Mouse (Mus musculus) adrenal gland, adult 2 months (tissue): ENCODE data around the gene Cct3. TPM values are rescaled to one million over a fixed set of nuclear protein-coding genes. Genes with fewer than 3 reads are reported as not detected.
"Not testable (repeated sequence)": the region's sequence is repeated elsewhere in the genome, so short reads cannot be mapped to it uniquely, and the experiment has no call there.

ENCODE experiments used
- DNase-seq: peaks from one replicate; pipeline ENCODE4 v3.0.0; 2021
- polyA plus RNA-seq: library from polyadenylated mRNA; depleted of rRNA; stranded (reverse); fragments of >200 nt; gene quantifications from 2 replicates; pipeline ENCODE4 v1.2.3, GENCODE M21; 2012
- total RNA-seq, 2 experiments: library from RNA; stranded (reverse); gene quantifications; 2 replicates each; pipeline ENCODE4 v1.2.3; 2021

Cct3 gene
- total and polyA plus RNA-seq, 3 experiments: 64.9 to 316 (median 218) TPM

DNA sequence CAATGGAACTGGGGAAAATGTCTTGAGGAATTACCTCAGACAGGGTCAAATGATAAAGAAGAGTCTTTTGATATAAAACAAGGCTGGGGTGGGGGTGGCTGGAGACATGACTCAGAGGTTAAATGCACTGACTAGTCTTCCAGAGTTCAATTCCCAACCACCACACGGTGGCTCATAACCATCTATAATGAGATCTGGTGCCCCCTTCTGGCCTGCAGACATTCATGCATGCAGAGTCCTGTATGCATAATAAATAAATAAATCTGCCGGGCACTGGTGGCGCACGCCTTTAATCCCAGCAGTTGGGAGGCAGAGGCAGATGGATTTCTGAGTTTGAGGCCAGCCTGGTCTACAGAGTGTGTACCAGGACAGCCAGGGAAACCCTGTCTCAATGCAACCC is 4.9 kb upstream of the Cct3 start:
- peak; percentile 51 for DNase-seq

DNA sequence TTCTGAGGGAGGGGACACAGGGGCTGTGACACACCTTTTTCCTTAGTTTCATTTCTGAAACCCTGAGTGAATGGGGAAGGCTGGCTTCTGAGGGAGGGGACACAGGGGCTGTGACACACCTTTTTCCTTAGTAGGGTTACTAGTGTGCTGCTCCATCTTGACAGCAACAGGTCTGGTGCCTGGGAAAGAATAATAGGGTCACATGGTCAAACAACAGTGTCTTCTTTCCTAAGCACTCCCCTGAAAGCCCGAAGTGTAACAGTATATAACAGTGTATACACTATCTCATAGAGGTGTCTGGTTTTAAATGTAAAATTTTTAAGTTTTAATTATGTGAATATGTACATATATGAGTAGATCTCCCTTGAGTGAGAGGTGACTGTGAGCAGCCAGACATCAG is 1.6 kb upstream of the Cct3 start:
- not testable (repeated sequence) for DNase-seq

DNA sequence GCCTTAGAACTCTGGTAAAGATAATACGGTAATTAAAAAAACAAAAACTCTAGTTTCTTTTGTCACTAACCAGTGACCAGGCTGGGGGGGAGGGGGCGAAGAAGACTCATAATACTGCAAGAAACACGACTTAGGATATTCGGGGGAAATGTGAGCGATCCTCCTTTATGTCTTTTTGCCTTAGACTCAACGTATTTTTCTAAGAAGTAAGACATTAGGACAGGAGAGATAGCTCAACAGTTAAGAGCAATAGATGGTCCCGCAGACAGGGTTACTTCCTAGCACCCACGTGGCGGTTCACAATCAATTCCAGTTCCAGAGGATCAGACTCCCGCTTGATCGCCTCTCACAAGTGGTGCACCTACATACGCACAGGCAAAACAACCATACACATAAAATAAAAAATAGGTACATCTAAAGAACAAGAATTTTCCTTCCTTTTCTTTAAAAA is 781 bp upstream of the Cct3 start:
- DNase-seq: no peak

DNA sequence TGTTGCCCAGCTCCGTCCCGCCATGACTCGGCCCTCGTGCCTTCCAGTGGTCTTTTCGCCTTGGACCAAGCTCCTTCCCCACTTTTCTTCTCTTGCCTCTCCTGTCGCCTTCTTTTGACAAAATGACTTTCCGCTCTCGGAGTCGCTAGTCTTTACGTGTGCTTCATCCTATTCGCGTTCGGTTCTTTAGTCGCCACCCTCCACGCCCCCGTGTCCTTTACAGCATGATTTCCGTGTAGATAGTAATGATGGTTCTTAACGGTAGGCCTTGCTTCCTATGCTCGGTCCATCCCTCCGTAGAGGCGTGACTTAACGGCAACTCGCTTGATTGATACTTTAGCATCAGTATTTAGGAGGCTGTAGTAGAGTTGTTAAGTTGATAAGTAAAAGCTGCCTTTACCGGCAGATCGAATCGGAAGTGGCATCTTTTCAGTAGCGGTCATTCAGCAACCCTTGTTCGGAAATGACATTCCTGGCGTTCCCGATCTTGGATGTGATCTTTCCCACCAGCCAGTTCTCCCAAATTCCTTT is 470 bp downstream of the Cct3 start:
- DNase-seq: no peak

DNA sequence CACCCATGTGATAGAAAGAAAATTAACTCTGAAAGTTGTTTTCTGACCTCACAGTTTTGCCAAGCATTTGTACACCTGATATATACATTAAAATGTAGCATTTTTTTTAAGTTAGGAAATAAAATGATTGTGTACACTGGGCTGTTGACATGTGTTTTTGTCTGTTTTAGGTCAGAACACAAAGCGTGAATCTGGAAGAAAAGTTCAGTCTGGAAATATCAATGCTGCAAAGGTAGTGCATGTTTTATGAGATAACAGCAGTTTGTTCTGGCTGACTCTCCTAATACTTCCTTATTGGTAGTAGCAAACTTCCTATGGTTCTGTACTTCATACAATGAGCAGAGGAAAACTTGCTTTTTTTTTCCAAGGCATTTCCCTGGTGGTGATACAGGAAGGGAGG is 2.3 kb downstream of the Cct3 start:
- no peak for DNase-seq

DNA sequence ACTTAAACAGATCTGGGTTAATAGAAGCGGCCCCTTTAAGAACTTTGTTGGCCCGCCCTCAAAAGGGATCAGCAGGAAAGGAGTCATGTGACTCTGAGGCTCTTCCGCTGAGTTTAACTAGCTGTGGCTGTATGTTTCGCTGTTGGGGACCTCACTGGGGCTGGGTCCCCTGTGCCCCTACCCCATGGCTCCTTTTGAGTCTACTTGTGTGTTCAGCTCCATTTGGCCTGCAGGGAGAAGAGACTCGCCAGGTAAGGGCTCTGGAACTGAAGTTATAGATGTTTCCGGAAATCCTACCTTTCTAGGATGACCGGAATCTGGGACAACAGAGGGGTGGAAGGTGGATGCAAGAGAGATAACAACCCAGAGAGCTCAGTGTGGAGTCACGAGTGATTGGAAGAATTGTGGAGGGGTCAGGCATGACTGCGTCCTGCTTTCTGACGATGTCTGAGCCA is 28.1 kb downstream of the Cct3 start, which contains the start of gene Glmp:
Gene Glmp, plus strand, starts transcription at position 73 of the 455 bp plus-strand sequence.
- DNase-seq: peak; percentile 70

DNA sequence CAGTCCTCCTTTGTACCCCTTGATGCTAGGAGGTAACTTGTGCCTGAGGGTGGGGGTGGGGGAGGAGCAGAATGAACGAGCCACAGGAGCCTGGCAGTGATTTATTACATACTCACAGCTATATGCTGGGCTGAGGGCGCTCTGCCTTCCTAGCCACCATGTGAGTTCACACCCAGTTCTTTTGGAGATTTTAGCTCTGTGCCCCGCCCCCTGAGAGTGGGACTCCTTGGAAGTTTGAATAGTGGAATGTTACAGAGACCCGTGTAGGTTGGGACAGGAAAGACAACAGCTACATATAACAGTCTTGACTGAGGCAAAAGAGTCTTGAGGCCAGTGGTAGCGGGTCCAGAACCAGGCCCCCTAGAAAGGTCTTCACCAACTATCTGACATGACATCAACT is 32.0 kb downstream of the Cct3 start:
- DNase-seq: no peak

DNA sequence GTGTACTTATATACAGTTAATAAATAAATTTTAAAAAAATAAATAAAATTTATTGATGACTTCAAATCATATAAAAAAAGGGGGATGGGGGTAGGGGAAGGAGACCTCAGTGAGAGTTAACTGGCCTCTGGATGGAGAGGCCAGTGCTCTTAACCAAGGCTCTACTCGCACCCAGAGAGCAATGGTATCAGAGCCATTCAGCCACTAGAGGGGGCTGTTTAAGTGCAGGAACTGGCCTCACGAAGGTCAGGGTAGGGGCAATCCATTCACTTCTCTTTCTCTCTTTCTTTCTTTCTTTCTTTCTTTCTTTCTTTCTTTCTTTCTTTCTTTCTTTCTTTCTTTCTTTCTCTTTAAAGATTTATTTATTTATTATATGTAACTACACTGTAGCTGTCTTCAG is 34.4 kb downstream of the Cct3 start:
- peak; percentile 60 for DNase-seq

DNA sequence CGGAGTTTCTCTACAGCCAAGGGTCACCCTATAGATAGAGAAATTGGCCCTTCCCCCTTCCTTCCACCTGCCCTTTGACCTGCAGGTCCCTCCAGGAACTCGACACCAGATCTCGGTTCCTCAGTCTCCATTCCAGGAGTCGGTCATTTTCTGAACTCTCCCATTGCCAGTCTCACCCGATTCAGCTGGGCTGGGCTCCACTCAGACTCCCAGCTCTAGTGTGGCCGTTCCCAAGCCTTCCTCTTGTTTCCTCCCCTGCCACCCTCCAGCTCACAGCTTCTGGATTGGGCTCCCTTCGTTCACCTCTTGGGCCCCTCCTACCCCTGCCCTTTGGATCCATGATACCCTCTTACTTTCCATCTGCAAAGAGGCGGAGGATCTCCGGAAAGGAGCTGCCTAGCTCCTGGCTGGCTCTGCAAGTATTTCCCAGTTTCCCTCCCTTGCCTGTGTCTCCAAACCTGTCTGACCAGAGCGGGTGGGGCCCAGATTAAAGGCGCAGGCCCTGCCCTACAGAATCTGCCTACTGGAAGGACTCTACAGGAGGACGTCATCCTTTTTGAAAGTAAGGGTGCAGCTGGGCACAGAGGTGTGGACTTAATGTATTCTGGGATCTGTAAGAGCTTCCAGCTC is 37.2 kb downstream of the Cct3 start:
- DNase-seq: no peak

DNA sequence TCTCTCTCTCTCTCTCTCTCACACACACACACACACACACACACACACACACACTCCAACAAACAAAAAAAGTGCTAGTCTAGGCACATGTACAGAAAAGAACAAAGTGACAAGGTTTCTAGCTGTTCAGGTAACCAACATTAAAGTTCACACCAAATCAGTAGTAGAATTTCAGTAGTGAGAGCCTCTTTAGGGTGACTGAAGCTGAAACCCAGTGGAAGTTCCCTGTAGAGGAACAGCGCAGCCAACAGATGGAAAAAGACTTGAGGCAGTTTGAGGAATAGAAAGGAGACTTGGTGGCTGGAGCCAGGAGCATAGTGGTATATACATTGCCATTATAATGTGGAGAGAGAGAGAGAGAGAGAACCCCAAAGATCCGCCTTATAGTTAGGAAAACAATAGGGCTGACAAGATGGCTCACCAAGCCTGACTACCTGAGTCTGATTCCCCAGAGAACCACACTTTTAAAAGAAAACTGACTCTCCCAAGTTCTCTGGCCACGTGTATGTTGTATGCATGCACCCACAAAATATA is 38.1 kb downstream of the Cct3 start:
- DNase-seq: no peak

DNA sequence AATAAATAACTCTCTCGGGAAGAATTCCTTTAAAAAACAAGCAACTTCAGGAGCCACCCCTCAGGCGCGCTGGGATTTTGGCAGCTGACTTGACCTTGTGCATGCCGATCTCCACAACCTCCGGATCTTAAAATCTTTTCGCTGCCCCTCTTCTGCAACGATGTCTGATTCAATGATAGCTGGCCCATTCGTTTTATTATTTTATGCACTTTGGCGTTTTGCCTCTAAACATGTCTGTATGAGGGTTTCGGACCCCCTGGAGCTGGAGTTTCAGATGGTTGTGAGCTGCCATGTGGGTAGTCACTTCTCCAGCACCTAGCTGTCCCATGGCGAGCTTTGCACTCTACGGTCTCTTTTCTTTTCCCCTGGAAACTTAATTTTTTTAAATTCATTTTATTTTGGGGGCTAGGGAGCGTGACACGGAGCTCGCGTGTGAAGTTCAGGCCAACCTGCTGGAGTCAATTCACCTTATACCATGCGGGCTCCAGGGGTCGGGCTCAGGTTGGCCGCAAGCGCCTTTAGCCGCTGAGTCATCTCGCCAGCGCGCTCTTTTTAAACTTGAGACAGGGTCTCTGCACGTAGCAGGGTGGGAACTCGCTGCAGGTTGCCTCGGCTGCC is 38.6 kb downstream of the Cct3 start:
- DNase-seq: no peak

DNA sequence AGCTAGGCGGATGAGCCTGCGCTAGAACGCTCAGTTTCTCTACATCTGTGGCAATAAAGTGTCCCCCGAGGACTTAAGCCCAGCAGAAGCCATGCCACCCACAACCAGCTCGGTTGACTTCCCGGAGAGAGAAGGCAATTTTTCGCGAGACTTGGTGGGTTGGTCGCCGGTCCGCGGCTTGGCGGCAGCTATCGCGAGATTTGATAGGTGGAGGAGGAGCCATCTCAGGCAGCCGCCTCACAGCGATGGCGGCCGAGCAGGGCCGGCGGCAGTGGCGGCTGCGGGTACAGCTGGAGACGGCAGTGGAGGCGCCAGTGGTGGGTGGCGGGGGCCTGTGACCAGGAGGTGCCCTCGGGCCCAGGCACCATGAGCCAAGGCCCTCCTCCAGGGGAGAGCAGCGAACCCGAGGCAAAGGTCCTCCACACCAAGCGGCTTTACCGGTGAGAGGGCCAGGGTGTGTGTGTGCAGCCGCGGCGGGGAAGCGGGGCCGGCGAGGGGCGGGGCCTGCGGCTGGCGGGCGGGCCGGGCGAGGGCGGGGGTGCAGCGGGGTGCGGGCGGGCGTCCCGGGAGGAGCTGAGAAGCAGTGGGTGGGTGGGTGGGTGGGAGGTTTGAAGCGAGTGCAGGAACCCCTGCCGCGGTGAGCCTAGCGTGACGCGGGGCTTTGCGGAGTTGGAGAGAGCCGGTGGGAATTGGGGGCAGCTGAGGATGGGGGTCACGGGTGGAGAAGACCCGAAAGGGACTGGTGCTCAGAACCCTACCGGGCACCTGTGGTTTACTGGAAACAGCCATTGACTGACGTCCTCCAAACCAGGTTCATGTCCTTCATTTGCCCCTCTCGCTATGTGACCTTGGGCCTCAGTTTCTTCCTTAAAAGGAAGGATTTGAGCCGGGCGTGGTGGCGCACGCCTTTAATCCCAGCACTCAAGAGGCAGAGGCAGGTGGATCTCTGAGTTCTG is 39.4 kb downstream of the Cct3 start, which contains the start of the genes Tmem79 and Smg5:
Gene Tmem79, minus strand, starts transcription at position 91 of the 956 bp plus-strand sequence.
Gene Smg5, plus strand, starts transcription at position 203 of the 956 bp plus-strand sequence.
- DNase-seq: peak; percentile 97

DNA sequence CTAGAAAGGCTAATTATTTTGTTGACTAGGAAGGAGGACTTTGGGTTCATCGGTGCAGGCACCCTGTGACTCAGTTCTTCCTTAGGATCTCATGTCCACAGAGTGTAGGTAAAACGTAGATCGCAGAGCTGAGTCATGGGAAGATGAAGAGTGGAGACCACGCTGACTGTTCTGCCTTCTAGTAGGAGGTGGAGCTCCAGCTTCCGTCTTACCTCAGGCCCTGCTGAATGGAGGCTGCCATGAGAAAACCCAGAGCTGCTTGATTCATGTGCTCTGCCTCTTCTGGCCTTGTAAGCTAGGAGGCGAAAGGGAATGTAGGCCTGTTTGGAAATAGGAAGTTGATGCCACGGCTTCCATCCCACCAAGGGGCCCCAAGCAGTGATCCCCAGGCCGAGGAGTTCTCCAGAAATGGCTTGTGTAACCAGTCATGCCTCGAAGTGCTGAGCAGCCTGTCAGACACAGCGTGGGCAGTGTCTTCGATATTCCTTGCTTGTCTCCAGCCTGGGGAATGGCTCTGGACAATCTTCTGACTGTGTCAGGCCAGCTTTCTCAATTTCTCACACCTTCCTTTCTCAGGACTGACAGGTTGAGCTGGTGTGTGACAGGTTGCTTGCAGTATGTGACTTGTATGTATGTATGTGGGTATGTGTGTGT is 40.6 kb downstream of the Cct3 start:
- peak; percentile 28 for DNase-seq

DNA sequence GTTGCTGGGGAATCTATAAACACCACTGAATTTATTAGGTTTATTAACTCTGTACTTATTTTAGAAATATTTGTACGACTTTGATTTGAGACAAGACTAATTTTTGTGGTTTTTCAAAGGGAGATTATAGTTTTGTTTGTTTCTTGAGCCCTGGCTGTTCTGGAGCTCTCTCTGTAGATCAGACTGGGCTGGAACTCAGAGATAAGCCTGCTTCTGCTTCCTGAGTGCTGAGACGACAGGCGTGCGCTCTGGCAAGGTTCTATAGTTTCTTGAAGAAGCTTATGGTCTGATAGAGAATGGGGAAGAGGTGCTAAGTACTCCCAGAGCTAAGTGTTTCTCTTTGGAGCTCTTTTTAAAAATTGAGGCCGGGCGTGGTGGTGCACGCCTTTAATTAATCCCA is 41.4 kb downstream of the Cct3 start:
- no peak for DNase-seq

DNA sequence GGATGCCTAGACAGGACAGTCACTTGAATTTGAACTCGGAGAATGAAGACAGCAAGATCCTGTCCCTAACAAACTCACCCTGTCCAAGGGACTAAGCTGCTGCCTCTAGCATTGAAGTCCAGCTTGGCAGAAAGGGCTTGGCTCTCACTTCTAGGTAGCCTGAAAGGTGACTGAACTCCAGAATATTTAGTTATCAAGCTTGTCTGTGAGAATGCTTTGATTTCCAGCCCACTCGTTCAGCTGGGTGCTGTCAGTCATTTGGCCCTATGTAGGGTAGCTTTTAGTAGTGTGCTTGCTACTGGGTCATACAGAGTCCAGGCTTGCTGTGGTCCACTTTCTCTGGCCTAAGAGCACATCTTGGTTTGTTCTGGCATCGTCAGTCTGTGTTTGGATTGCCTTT is 42.1 kb downstream of the Cct3 start:
- no peak for DNase-seq

DNA sequence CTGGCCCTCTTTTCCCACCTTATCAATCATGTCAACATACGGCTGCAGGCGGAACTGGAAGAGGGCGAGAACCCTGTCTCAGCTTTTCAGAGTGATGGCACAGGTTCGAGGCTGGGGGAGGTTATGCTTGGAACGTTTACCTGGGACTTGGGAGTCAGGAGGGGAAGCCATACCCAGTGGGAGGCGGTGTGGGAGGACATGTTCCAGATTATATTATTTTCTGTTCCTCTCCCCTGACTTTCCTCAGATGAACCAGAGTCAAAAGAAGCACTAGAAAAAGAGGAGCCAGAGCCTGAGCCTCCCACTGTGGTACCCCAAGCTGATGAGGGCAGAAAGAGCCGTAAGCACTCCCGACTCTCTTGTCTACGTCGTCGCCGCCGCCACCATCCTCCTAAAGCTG is 53.8 kb downstream of the Cct3 start:
- no peak for DNase-seq

DNA sequence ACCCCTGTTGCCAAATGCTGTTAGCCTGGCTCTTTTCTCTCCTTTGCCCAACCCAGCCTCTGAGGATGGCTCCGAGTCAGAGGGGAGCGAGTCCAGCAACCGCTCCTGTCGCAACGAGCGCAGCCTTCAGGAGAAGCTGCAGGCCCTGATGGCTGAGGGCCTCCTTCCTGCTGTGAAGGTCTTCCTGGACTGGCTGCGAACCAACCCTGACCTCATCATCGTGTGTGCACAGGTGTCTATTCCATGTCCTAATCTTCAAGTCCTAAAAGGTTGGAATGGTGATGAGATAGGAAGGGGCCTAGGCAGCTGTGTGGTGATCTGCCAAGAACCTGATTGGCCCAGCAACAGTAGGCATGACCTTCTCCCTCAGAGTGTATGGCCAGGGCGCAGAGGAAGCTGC is 56.0 kb downstream of the Cct3 start:
- DNase-seq: no peak

DNA sequence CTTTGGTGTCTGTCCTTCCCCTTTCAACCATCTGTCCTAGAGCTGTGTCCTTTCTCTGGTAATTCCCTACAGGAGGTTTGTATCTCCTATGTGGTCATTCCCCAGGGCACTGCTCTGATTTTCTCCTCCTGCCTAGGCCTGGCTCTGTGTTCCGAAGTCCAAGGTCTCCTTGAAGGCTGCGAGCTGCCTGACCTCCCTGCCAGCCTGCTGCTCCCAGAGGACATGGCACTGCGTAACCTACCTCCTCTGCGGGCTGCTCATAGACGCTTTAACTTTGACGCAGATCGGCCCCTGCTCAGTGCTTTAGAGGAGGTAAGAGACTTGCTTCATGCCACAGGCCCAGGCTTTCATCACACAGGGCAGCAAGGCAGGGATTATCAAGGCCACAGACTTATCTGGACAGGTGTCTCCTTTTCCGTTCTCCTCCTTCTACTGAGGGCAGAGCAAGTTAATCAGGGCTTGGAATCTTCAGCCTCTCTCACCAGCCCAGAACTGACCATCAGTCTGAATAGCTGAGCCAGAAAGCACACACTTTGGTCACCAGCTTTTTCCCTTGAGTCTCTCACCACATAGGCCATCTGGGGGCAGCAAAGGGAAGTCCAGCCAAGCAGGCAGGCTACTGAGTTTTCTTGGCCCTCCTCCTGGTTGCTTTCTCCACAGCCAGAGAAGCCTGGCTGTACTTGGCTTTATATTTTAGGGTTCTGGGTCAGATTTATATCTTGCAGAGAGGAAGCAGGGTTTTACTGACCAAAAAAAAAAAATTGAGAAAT is 57.7 kb downstream of the Cct3 start:
- peak; percentile 76 for DNase-seq

DNA sequence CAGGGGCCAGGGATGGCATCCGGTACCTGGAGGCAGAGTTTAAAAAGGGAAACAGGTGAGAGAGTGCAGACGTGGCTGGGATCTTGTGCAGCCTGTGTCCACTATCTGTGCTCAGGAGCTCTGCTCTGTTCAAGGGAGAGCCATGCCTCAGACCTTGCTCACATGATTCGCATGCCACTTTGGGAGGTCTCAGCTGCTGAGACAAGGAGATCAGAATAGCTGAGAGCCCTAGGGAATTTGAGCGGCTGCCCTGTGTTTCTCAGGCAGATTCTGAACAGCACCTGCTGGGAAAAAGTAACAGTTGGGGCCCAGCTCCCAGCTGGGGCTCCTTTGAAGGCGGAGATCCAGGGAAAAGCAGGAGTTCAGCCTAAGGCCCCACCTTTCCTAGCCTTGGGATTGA is 62.7 kb downstream of the Cct3 start:
- no peak for DNase-seq

DNA sequence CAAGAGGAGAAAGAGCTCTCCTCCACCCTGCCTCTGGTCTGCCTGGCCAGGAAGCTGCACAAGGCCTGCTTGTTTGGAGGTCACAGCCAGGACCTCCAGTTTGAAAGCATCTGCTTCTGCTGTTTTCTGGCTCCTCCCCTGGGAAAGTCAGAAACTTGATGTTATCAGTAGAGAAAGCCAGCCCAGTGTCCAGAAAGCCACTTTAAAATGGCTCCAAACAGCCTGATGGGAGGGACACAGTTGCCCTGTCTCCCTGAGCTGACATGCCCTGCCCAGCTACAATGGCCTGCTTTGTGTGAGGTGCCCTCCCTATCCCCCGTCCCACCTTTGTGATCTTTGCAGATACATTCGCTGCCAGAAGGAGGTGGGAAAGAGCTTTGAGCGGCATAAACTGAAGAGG is 63.1 kb downstream of the Cct3 start:
- no peak for DNase-seq

DNA sequence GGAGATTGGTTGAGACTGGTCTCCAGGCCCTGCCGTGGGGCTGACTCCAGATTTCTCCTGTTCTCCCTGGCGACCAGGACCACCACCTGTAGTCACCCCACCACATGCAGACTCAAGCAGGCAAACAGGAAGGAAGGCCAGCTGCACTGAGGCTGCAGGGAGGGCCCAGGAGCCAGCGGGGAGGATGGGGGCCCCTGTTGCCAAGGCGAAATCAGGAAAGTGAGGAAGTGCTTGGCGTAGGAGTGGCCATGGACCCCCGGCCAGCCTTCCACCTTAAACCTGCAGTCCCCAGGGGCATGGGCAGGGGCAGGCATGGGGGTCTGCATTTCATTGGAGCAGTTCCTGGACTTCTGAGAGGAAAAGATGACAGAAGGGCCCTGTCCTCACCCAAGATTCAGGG is 64.2 kb downstream of the Cct3 start:
- DNase-seq: no peak
